ENCODE assay signal across 28 mouse cellular contexts in genomic region chr10:120767418-120767817, GRCm38 (mm10).
"Had no signal": no experiment of that assay in that cellular context is flagged by ENCODE, and none has a peak within 500 bp of the region (broad histone marks: within the 10 kb centered on the region; RNA-seq: fewer than 3 reads in every experiment).

No protein-coding gene starts in this region.

- ATAC-seq: forebrain, embryonic 13.5 days; forebrain, embryonic 14.5 days; forebrain, embryonic 15.5 days; forebrain, embryonic 16.5 days; forebrain, postnatal 0 days had no signal

- H3K4me3 ChIP-seq: embryonic facial prominence, embryonic 10.5 days; embryonic facial prominence, embryonic 12.5 days; embryonic facial prominence, embryonic 13.5 days; embryonic facial prominence, embryonic 15.5 days; erythroblast, embryonic 14.5 days; forebrain, embryonic 10.5 days; forebrain, embryonic 12.5 days; forebrain, embryonic 13.5 days; forebrain, embryonic 15.5 days; gastrocnemius, adult 2 months; heart, adult 2 months had no signal

- DNase-seq: cerebellum, adult 2 months; cerebellum, adult 8-10 months; cerebellum, adult 9-10 months; cerebellum, adult 9-11 months; cerebellum, postnatal 10 days; cerebellum, postnatal 14 days; cerebellum, postnatal 25 days; cerebellum, postnatal 36 days; embryo, embryonic 11 days; forebrain, postnatal 0 days; gastrocnemius, adult 2 months; gastrocnemius, postnatal 10 days; gastrocnemius, postnatal 14 days; gastrocnemius, postnatal 25 days; gastrocnemius, postnatal 36 days; heart, adult 18-20 months; heart, adult 2 months had no signal
